Mouse (Mus musculus) MEL (cell line): Measurements from ENCODE around the gene D030056L22Rik.
A peak's percentile ranks its signal among the peaks of the same experiment; 100 is the strongest.

Source experiments
- CHD2 ChIP-seq: IDR thresholded peaks from 2 replicates; pipeline ENCODE4 v1.6.1; 2011; ENCODE audit warnings: low read length, improper control_type of control experiment
- CTCF ChIP-seq, 3 experiments: IDR thresholded peaks in 2 of 3; conservative IDR thresholded peaks in 1 of 3; 2 replicates each; pipeline ENCODE4 v1.5.1; 2011 to 2012; ENCODE audit warnings: low read length in 3 of 3, low read depth in 2 of 3, mild to moderate bottlenecking in 2 of 3, improper control_type of control experiment in 1 of 3, inconsistent platforms in 1 of 3, mixed read lengths in 1 of 3, moderate library complexity in 1 of 3; ENCODE audit not compliant: control insufficient read depth in 1 of 3, insufficient read depth in 1 of 3, poor library complexity in 1 of 3, severe bottlenecking in 1 of 3
- EP300 ChIP-seq, 2 experiments: IDR thresholded peaks; 2 replicates each; pipeline ENCODE4 v1.6.1; 2011; ENCODE audit warnings: improper control_type of control experiment in 2 of 2, low read length in 2 of 2, low read depth in 1 of 2, mild to moderate bottlenecking in 1 of 2
- MAZ ChIP-seq: IDR thresholded peaks from 2 replicates; pipeline ENCODE4 v1.6.1; 2012; ENCODE audit warnings: low read depth, mild to moderate bottlenecking, inconsistent platforms, low read length, improper control_type of control experiment
- MXI1 ChIP-seq: IDR thresholded peaks from 2 replicates; pipeline ENCODE4 v1.6.1; 2011; ENCODE audit warnings: mild to moderate bottlenecking, low read depth, low read length, improper control_type of control experiment
- MYC ChIP-seq: IDR thresholded peaks from 2 replicates; pipeline ENCODE4 v1.6.1; 2011; ENCODE audit warnings: low read depth, mild to moderate bottlenecking, low read length, improper control_type of control experiment, moderate library complexity
- NELFE ChIP-seq: IDR thresholded peaks from 2 replicates; pipeline ENCODE4 v1.6.1; 2011; ENCODE audit warnings: low read depth, low read length, improper control_type of control experiment

- TF ChIP-seq CTCF (IDR thresholded peaks at IDR 0.05 in 2 of 3, conservative IDR thresholded peaks at IDR 0.05 in 1 of 3; ENCODE audit: control insufficient read depth in 1 of 3, insufficient read depth in 1 of 3, low read depth in 2 of 3, low read length in 3 of 3, poor library complexity in 1 of 3, severe bottlenecking in 1 of 3) (peak in 1 of 3 experiments; percentile 4; a peak in 1 of 6 replicates), MAZ (no peak), EP300 (IDR thresholded peaks at IDR 0.05; ENCODE audit: low read depth in 1 of 2, low read length in 2 of 2) (no peak), NELFE (no peak), CHD2 (no peak), MYC (no peak), MXI1 (no peak)
Measured at GRCm38 (mm10) chr19:18720337-18720736, 7.3 kb downstream of the D030056L22Rik start.
